Mouse (Mus musculus): ENCODE data around the gene Il24. TPM values are rescaled to one million over a fixed set of nuclear protein-coding genes. Genes with fewer than 3 reads are reported as not detected.
A peak's percentile ranks its signal among the peaks of the same experiment; 100 is the strongest.

Gene Il24
- polyA plus RNA-seq, 1 experiment = not detected

- Histone ChIP-seq H3K27me3 (ENCODE audit: control insufficient read depth, insufficient read depth, low read length) (no peaks in the 10 kb centered on the region), H3K27ac (ENCODE audit: insufficient read depth, low read length) (no peak overlapping the region), H3K36me3 (ENCODE audit: control insufficient read depth, insufficient read depth, low read length) (no peaks in the 10 kb centered on the region), H3K4me3 (ENCODE audit: extremely low read depth, insufficient read depth, insufficient read length) (no peak overlapping the region), H3K4me1 (ENCODE audit: control insufficient read depth, insufficient read depth, insufficient read length) (peaks cover 5% of the 10 kb centered on the region; the same call in 1 of the 2 replicates)
- DNase-seq (ENCODE audit: low read depth in 1 of 2, low spot score in 2 of 2) = no peak
- 90% methylated on average over 2 of the region's 2 CpGs for WGBS
- TF ChIP-seq POLR2A (IDR thresholded peaks at IDR 0.05; ENCODE audit: low read depth, low read length) (no peak), CTCF (IDR thresholded peaks at IDR 0.05; ENCODE audit: extremely low read depth, insufficient read depth, insufficient read length, insufficient replicate concordance) (no peak)
Observed at GRCm38 (mm10) chr1:130855723-130856122, 31.5 kb downstream of the Il24 start.

DNA sequence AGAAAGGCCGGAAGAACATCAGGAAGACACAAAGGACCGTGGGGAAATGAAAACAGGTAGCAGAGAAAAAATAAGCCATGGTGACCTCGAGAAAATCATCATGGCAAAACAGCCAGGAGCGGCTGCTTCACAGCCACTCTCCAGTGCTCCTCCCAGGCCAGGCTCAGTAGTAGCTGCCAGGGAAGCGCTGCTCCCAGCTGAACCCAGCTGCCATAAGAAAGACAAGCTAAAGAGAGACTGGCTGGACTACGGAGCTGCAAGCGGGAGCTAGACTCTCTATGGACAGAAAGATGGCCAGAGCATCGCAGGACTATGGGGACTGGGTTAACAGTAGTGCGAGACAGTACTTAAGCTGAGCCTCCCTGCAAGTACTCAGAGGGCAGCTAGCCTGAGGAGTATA is 32.4 kb downstream of the Il24 start:
- H3K27me3 ChIP-seq (ENCODE audit: control insufficient read depth, insufficient read depth, low read length) = no peaks in the 10 kb centered on the region
- DNase-seq (ENCODE audit: low read depth in 1 of 2, low spot score in 2 of 2) = no peak
- H3K36me3 ChIP-seq (ENCODE audit: control insufficient read depth, insufficient read depth, low read length) = no peaks in the 10 kb centered on the region
- peaks cover 11% of the 10 kb centered on the region; the same call in 1 of the 2 replicates for H3K4me1 ChIP-seq (ENCODE audit: control insufficient read depth, insufficient read depth, insufficient read length)
- no peak for TF ChIP-seq POLR2A (IDR thresholded peaks at IDR 0.05; ENCODE audit: low read depth, low read length)
- TF ChIP-seq CTCF (IDR thresholded peaks at IDR 0.05; ENCODE audit: extremely low read depth, insufficient read depth, insufficient read length, insufficient replicate concordance) = no peak
- WGBS = 84% methylated on average over 9 of the region's 9 CpGs
- H3K4me3 ChIP-seq (ENCODE audit: extremely low read depth, insufficient read depth, insufficient read length) = no peak overlapping the region
- no peak overlapping the region; the same call in 1 of the 2 replicates for H3K27ac ChIP-seq (ENCODE audit: insufficient read depth, low read length)

DNA sequence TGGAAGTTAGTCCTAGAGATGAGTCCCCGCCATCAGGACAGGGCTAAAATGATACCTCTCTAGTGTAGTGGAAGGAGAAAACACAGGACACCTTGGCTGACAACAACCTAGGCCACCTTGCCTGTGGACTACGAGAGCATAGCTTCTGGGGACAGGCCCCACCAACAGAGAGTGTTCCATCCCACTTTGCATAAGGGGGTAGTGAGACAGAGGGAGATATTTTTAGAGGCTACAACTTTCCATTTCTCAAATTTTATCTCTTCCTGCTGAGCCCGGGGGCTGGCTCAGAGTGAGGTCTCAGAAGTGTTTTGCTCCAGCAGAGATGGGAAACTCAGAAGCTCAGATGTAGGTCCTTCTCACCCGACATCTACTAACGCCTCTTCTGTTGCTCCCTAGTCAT is 36.8 kb downstream of the Il24 start:
- H3K4me1 ChIP-seq (ENCODE audit: control insufficient read depth, insufficient read depth, insufficient read length) = peaks cover 30% of the 10 kb centered on the region
- H3K27ac ChIP-seq (ENCODE audit: insufficient read depth, low read length) = peak overlapping the region; percentile 97
- peak; percentile 19; the same call in 1 of the 2 replicates for TF ChIP-seq POLR2A (IDR thresholded peaks at IDR 0.05; ENCODE audit: low read depth, low read length)
- no peak for TF ChIP-seq CTCF (IDR thresholded peaks at IDR 0.05; ENCODE audit: extremely low read depth, insufficient read depth, insufficient read length, insufficient replicate concordance)

GRCm38 (mm10) chr1:130849530-130850214 is 37.6 kb downstream of the Il24 start:
- Histone ChIP-seq H3K4me3 (ENCODE audit: extremely low read depth, insufficient read depth, insufficient read length) (no peak overlapping the region), H3K4me1 (ENCODE audit: control insufficient read depth, insufficient read depth, insufficient read length) (peaks cover 30% of the 10 kb centered on the region), H3K36me3 (ENCODE audit: control insufficient read depth, insufficient read depth, low read length) (no peaks in the 10 kb centered on the region), H3K27me3 (ENCODE audit: control insufficient read depth, insufficient read depth, low read length) (no peaks in the 10 kb centered on the region), H3K27ac (ENCODE audit: insufficient read depth, low read length) (peak overlapping the region; percentile 93)
- TF ChIP-seq CTCF (IDR thresholded peaks at IDR 0.05; ENCODE audit: extremely low read depth, insufficient read depth, insufficient read length, insufficient replicate concordance) (no peak), POLR2A (IDR thresholded peaks at IDR 0.05; ENCODE audit: low read depth, low read length) (no peak)
- 82% methylated on average over 10 of the region's 10 CpGs for WGBS
- no peak for DNase-seq (ENCODE audit: low read depth in 1 of 2, low spot score in 2 of 2)

More for the DNA sequence above, 36.8 kb downstream of the Il24 start:
- Histone ChIP-seq H3K27me3 (ENCODE audit: control insufficient read depth, insufficient read depth, low read length) (no peaks in the 10 kb centered on the region), H3K4me3 (ENCODE audit: extremely low read depth, insufficient read depth, insufficient read length) (peak overlapping the region; percentile 24; the same call in 1 of the 2 replicates), H3K36me3 (ENCODE audit: control insufficient read depth, insufficient read depth, low read length) (no peaks in the 10 kb centered on the region)
- WGBS = 30% methylated on average over 5 of the region's 5 CpGs
- peak; percentile 70 to 72 for DNase-seq (ENCODE audit: low read depth in 1 of 2, low spot score in 2 of 2)

GRCm38 (mm10) chr1:130844516-130844915 is 42.7 kb downstream of the Il24 start:
- no peaks in the 10 kb centered on the region for H3K36me3 ChIP-seq (ENCODE audit: control insufficient read depth, insufficient read depth, low read length)
- DNase-seq (ENCODE audit: low read depth in 1 of 2, low spot score in 2 of 2) = no peak
- H3K27ac ChIP-seq (ENCODE audit: insufficient read depth, low read length) = no peak overlapping the region
- TF ChIP-seq POLR2A (IDR thresholded peaks at IDR 0.05; ENCODE audit: low read depth, low read length) = no peak
- TF ChIP-seq CTCF (IDR thresholded peaks at IDR 0.05; ENCODE audit: extremely low read depth, insufficient read depth, insufficient read length, insufficient replicate concordance) = no peak
- 94% methylated on average over 7 of the region's 7 CpGs for WGBS
- H3K27me3 ChIP-seq (ENCODE audit: control insufficient read depth, insufficient read depth, low read length) = no peaks in the 10 kb centered on the region
- H3K4me3 ChIP-seq (ENCODE audit: extremely low read depth, insufficient read depth, insufficient read length) = no peak overlapping the region
- H3K4me1 ChIP-seq (ENCODE audit: control insufficient read depth, insufficient read depth, insufficient read length) = peaks cover 18% of the 10 kb centered on the region

DNA sequence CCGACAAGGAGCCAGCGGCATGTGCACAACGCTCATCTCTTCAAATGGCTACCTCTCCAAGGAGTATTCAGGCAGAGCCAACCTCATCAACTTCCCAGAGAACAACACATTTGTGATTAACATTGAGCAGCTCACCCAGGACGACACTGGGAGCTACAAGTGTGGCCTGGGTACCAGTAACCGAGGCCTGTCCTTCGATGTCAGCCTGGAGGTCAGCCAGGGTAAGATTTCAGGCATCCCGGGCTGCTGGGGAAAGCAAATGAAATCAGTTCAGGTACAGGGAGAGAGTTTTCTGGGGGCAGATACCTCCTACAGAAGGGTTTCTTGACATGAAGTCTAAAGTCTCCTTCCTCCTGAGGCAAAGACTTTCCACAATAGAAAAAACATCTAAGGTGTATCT is 45.6 kb downstream of the Il24 start:
- TF ChIP-seq POLR2A (IDR thresholded peaks at IDR 0.05; ENCODE audit: low read depth, low read length) (no peak), CTCF (IDR thresholded peaks at IDR 0.05; ENCODE audit: extremely low read depth, insufficient read depth, insufficient read length, insufficient replicate concordance) (no peak)
- no peak for DNase-seq (ENCODE audit: low read depth in 1 of 2, low spot score in 2 of 2)
- Histone ChIP-seq H3K4me1 (ENCODE audit: control insufficient read depth, insufficient read depth, insufficient read length) (peaks cover 3% of the 10 kb centered on the region; the same call in 1 of the 2 replicates), H3K27ac (ENCODE audit: insufficient read depth, low read length) (no peak overlapping the region), H3K4me3 (ENCODE audit: extremely low read depth, insufficient read depth, insufficient read length) (no peak overlapping the region), H3K36me3 (ENCODE audit: control insufficient read depth, insufficient read depth, low read length) (no peaks in the 10 kb centered on the region), H3K27me3 (ENCODE audit: control insufficient read depth, insufficient read depth, low read length) (no peaks in the 10 kb centered on the region)
- 91% methylated on average over 7 of the region's 7 CpGs for WGBS

All from spleen, adult 2 months (tissue).